Mouse (Mus musculus) G1E-ER4 (cell line): ENCODE results near the gene Ttc28. TPM values are rescaled to one million over a fixed set of nuclear protein-coding genes. Genes with fewer than 3 reads are reported as not detected.

ENCODE experiments used
- GATA1 ChIP-seq: IDR thresholded peaks from one replicate; pipeline ENCODE4 v1.8.0; 2012; ENCODE audit warnings: low read length, inconsistent platforms
- polyA plus RNA-seq: library from polyadenylated mRNA; stranded (reverse); fragments of >175 nt; gene quantifications from 2 replicates; pipeline ENCODE4 v1.2.3, GENCODE M21; 2012

Gene Ttc28
- polyA plus RNA-seq, 1 experiment: 0.62 TPM

DNA sequence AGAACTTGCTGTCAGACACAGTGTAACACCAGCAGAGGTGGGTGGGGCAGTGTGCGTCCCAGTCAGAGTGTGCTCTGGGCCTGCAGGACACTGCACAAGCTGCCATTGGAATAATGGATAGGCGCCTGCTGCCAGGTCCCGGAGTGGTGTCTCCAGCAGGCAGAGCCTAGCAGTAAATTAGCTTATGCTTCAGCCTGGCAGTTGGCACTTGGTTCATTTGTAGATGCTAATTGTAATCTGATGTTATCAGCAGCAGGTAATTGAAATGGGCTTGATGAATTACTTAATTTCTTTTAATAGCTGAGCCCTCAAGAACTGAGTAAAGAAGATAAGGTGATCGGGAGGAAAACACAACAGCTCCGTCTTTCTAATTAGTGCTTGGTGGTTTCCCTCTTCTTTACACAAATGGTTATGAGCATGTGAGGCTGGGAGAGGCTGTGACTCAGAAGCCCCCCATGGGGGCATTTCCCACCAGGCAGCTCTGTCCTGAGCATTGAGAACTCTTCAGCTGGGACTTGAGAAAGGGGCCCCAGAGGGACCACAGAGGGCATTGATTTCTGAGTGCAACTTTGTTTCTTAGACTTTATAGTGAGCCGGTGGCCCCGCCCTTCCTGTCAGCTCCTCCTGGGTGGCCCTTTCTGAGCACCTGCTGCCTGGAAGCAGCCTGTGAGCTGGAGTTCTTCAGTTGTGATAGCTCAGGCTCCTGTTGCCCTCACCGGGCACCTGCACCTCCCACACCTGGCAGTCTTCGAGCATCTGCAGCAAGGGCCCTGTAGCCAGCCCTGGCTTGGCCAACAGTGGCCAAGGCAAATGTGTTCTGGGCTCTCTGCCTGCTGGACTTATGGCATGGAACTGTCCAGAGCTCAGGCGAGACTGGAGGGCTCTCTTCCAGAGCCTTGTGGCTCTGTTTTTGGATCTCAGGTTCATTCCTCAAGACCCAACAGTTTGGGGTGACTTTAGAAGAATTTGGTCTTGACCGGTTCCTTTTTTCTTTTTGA, 316.2 kb downstream of the Ttc28 start:
- TF ChIP-seq GATA1: no peak

DNA sequence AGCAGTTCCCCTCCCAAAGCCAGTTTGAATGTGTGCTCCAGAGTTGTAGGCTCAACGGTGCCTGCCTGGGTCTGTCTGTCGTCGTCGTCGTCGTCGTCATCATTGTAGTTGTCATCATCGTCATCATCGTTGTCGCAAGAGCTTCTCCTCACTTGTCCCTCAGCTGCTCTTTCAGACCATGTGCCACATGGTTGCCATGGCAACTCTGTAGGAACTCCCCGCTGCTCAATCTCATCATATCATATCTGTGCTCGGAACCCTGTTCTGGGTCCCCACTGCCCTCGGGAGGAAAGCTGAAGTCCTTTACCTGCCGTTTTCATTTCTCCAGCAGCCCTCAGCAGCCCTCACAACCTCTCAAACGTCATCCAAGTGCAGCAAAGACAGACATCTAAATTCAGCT, 318.1 kb downstream of the Ttc28 start:
- no peak for TF ChIP-seq GATA1

DNA sequence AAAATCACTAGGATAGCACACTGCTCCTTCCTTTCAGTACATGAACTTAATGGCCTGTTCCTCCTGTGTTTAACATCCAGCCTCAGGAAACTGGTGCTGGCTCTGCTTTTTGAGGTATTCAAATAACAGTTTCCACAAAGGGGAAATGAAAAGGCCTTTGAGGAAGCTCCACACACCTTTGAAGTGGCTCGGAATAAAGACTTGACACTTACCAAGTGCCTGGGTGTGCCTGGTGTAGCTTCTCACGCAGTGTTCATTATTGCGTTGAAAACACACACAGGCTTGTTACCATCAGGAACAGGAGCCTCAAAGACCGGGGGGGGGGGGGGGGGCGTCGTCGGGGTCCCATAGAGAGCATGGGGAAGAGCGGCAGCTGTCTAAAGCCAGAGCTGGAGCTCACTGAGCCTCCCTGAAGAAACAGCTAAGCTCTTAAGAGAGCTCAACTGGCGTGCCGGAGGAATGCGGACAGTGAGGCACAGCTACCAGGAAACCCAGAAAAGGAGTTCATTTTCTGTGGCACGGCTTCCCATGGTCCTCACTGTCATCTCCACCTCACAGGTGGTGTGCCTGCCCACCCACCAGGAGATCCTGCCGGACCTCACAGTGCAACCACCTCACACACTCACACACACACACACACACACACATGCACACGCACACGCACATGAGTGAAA, 320.7 kb downstream of the Ttc28 start:
- TF ChIP-seq GATA1: no peak

DNA sequence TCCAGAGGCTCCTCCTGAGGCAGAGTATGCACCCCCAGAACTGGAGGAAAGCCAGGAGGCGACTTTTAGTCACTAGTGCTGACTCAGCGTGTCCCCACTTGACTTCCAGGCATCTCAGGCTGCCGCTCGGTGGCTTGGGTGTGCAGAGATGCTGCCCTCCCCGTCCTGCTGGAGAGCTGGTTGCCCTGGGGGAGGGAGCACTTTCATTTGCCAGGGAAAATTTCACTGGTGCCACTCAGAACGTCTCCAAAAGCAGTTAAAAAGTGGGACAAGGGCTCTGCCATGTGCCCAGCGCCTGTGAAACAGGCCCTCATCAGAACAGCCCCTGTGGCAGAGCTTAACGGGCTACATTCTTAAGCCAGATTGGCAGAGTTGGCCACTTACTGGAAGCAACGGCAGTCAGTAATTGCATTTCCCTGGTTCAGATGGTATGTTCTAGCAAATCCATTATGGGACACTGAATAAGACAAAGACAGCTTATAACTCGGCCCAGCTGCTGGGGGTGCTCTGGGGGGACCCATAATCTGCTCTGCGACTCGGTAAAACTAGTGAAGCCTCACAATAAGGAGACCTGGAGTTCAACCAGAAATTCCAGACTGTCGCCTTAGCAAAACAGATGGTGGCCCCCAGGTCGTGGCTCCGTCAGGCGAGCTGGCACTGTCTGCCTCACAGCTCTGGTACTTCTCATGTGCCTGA, 321.5 kb downstream of the Ttc28 start:
- TF ChIP-seq GATA1: no peak

DNA sequence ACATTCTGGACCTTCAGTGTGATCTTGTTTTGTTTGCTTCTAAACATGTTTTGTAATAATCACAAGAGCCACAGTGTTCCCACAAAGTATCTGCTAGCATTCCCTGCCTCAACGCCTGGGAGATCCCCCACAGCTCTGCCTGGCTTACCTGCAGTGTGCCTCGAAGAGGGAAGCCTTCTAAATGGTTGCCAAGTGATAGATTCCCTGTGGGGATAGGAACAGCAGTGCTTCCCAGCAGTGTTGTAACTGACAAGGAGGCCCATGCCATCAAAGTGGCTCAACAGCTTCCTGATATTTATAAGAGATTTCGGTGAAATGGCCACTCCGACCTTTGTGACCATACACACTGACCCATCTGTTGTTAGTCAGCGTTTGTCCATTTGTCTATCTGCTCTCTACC, 324.6 kb downstream of the Ttc28 start:
- TF ChIP-seq GATA1: no peak

DNA sequence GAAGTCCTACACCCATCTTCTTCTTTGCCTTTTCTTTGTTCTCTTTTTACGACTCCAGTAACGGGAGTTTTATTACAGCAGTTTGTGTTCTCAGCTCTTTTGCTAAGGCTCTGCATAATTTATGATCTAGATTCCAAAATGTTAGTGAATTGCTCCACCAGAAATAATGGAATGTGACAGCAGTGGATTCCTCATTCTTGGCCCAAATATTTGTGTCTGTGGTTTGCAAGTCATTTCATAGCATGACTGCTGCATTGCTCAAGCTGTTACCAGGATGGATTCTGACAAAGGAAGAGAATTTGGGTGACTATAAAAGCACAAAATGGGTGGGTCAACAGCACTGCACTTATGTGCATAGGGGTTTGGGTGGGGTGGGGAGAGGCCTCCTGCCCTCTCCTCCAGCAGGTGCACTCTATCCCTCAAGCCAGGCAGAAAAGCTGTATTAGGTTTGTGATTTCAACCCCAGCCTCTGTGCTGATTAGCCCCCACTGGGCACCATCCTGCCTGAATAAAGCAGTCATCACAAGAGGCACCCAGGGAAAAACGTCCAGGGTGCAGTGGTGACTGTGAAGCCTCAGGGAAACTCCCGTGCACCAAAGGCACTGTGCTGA, 325.5 kb downstream of the Ttc28 start:
- TF ChIP-seq GATA1: no peak

DNA sequence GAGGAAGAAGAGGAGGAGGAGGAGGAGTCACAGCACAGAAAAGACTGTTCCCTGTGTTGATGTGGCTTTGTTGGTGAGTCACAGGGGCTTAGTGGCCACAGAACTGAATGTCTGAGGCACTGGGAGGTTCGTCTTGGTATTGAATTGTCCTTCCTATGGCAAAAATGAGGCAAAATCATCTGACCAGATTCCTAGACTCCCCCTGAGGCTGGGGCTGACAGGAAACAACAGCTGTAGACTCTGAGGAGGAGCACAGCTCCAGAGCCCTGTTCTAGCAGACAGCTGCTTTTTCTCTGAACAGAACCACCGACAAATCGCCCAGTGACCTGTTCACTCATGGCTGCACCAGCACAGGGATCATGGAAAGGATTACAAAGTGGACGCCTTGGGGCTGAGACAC, 326.2 kb downstream of the Ttc28 start:
- no peak for TF ChIP-seq GATA1

DNA sequence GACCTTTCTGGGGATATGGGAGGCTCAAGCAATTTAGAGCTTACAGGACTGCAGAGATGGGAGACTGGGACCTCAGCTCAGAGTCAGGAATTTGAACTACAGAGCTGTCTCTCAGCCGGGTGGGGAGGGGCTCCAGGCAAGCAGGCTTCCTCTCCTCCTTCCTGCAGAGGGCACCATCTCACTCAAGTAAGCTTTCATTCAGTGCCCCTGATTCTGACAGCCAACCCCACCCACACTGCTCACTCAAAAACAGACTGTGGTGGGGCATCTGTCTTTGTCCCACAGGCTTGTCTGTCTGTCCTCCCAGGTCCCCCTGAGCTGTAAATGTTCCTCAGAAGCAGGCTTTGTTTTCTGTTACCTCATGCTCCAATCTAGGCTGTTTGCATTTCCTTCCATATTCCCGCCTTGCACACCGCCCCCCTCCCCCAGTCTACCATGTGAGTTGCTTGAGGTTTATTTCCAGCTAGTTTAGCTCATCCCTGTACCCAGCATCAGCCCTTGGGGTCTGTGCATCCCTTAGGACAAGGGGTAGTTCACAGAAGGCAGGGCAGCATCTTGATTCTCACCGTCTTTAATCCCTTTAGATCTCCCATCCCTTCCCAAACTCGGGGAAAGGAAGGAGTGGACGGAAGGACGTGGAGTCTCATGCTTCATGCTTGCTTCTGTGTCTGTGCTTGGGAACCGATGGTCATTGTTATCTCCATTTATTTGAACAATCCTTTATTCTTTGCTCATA, 328.5 kb downstream of the Ttc28 start:
- TF ChIP-seq GATA1: no peak

DNA sequence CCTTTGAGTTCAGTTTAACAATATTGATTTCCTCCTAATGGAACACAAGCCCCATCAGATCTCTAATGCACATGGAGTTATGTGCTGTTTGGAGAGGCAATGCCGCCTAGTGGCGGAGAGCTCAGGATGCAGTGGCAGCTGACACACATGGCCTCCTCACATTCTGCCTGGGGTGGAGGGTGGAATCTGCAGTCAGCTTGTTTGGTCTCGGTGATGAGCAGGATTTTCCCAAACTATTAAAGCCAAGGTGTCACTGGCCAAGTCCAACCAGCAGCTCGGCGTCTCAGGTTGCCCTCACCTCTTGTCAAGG, 329.0 kb downstream of the Ttc28 start:
- no peak for TF ChIP-seq GATA1

DNA sequence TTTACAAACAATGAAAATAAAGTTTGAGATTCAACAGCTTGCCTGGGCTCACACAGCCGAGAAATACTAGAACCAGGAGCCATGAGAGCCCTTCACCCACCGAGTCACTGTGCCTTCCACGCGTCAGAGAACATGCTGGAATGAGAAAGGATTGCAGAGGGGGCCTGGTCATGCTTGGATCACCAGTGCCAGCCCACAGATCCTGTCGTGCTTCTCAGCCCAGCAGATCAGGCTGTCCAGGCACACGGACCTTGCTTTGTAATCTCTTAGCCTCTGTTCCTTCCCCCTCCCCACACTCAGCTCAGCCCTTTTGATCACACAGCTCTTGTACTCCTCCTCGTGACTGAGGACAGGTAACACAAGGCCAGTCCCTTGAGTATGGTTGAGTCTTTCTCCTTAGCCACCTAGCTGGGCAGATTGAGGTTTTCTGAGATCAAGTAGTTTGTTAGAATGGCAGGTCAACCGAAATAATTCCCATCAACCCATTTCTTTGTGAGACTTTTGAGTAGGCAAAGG, 334.4 kb downstream of the Ttc28 start:
- no peak for TF ChIP-seq GATA1

DNA sequence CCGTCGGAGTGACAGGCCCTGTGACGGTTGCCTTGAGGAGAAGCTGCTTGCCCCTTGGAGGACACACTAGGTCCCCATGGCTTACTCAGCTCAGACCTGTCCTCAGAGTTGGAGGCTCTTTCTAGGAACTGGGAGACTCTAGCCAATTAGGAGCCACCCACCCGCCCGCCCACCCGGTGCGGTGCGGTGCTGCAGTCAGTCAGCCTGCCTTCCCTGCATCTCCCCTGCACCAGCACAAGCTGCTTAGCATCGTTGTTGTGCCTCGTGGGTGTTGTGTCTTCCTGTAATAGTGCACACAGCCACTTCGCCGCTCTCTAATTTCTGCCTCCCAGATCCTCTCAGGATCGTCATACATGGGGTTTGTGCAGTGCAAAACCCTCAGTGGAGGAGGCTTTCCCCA, 335.3 kb downstream of the Ttc28 start:
- no peak for TF ChIP-seq GATA1

DNA sequence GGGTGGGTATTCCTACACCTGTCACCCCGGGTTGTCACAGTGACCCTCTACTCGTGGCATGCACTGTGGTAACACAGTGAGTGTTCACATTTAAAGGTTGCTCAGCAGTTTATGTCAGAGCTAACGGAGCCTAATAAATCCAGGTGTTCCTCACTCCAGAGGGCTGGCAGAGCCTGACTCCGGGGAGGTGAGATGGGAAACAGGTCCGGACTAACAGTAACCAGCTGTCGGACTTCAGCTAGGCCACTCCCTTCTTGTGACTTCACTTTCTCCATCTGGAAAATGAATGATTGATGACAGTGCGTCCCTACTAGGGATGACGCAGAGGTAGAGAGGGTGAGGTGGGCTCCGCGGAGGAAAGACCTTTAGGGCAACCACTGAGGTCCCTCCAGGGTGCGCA, 336.1 kb downstream of the Ttc28 start:
- TF ChIP-seq GATA1: no peak

DNA sequence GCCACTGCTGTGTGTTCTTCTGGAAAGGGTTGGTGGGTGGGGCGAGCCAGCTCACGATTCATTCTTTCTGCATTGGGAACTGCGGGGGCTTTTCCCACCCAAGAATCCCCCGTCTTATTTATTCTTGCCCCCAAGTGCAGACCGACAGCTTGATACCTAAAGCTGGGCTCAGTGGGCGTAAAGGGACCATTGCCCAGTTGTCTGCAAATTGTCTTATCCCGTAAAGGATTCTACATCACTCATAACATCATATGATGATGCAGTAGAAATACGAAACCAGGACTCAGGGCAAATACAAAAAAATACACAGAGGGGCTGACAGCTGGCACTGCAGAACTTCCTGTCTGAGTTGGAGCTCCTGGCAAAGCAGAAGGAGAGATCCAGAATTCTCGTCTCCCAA, 336.6 kb downstream of the Ttc28 start:
- TF ChIP-seq GATA1: no peak

DNA sequence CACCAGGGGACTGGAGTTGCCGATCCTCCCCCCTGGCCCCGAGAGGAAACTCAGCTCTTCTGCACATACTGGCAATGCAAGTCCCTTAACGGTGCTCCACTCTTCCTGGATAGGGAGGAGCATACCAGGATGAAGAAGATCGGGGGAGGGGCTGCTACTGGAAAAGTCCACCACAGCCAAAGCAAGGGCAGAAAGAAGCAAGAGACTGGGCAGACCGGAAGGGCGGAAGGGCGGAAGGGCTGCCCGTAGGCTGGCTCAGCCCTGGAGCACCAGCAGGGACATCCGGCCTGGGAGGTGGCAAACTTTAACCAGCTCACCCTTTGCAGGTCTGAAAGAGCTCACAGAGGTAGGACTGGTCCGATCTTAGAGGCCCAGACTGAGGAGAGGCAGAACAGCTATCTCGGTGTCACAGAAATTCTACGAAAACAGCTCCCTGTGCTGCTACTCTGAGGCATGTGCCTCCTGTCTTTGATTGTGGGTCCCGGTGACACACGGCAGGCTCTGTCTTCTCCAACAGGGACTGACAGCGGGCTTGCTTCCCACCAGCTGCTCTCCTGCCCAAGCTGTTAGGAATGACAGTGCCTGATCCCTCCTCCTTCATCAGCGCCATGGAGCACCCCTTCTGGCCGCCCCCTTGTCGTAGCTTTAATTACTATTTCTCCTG, 338.0 kb downstream of the Ttc28 start:
- no peak for TF ChIP-seq GATA1
